Mouse (Mus musculus): ENCODE data around the gene Csad.
"Not testable (repeated sequence)": the region's sequence is repeated elsewhere in the genome, so short reads cannot be mapped to it uniquely, and the experiment has no call there.

The Csad gene

GRCm38 (mm10) chr15:102163900-102164693 is 40.4 kb downstream of the Csad start:
- DNase-seq (ENCODE audit: low spot score), result no peak

- DNase-seq (ENCODE audit: low spot score), result no peak
Observed at GRCm38 (mm10) chr15:102160415-102161060, 44.0 kb downstream of the Csad start.

GRCm38 (mm10) chr15:102156836-102157235 is 47.7 kb downstream of the Csad start:
- no peak for DNase-seq (ENCODE audit: low spot score)

- not testable (repeated sequence) for DNase-seq (ENCODE audit: low spot score)
Observed at GRCm38 (mm10) chr15:102155006-102155405, 49.5 kb downstream of the Csad start.

- DNase-seq (ENCODE audit: low spot score), result no peak
Observed at GRCm38 (mm10) chr15:102152646-102153045, 51.9 kb downstream of the Csad start.

GRCm38 (mm10) chr15:102150301-102151135 is 54.0 kb downstream of the Csad start, which contains the start of gene Soat2:
Gene Soat2, plus strand, starts transcription at chr15:102150526.
- DNase-seq (ENCODE audit: low spot score), result no peak

GRCm38 (mm10) chr15:102149561-102149960 is 55.0 kb downstream of the Csad start:
- no peak for DNase-seq (ENCODE audit: low spot score)

- no peak for DNase-seq (ENCODE audit: low spot score)
Observed at GRCm38 (mm10) chr15:102147674-102148402, 56.7 kb downstream of the Csad start.

- DNase-seq (ENCODE audit: low spot score), result no peak
Observed at GRCm38 (mm10) chr15:102146882-102147281, 57.6 kb downstream of the Csad start.

GRCm38 (mm10) chr15:102146089-102146488 is 58.4 kb downstream of the Csad start:
- no peak for DNase-seq (ENCODE audit: low spot score)

- DNase-seq (ENCODE audit: low spot score), result no peak
Observed at GRCm38 (mm10) chr15:102145330-102145729, 59.2 kb downstream of the Csad start.

- no peak for DNase-seq (ENCODE audit: low spot score)
Observed at GRCm38 (mm10) chr15:102144726-102145125, 59.8 kb downstream of the Csad start.

- DNase-seq (ENCODE audit: low spot score), result peak; percentile 56
Observed at GRCm38 (mm10) chr15:102144274-102144711, 60.2 kb downstream of the Csad start, which contains the start of gene Igfbp6. Gene Igfbp6, plus strand, starts transcription at chr15:102144362.

- DNase-seq (ENCODE audit: low spot score), result peak; percentile 69
Observed at GRCm38 (mm10) chr15:102142914-102143912, 61.3 kb downstream of the Csad start.

GRCm38 (mm10) chr15:102141120-102141519 is 63.4 kb downstream of the Csad start:
- DNase-seq (ENCODE audit: low spot score), result no peak

GRCm38 (mm10) chr15:102136129-102136758 is 68.3 kb downstream of the Csad start, which contains the start of gene Spryd3:
Gene Spryd3, minus strand, starts transcription at chr15:102136234.
- peak; percentile 96 for DNase-seq (ENCODE audit: low spot score)

GRCm38 (mm10) chr15:102135522-102136128 is 68.9 kb downstream of the Csad start:
- DNase-seq (ENCODE audit: low spot score), result no peak

GRCm38 (mm10) chr15:102134709-102135108 is 69.8 kb downstream of the Csad start:
- no peak for DNase-seq (ENCODE audit: low spot score)

- no peak for DNase-seq (ENCODE audit: low spot score)
Observed at GRCm38 (mm10) chr15:102133314-102133713, 71.2 kb downstream of the Csad start.
